Mouse (Mus musculus): ENCODE results near the gene Plxdc1. TPM values are rescaled to one million over a fixed set of nuclear protein-coding genes. Genes with fewer than 3 reads are reported as not detected.

Plxdc1 gene
- polyA plus RNA-seq, 1 experiment from 2014 or later, result 1.8 TPM

- ATAC-seq (replicated peaks; ENCODE audit: low FRiP score, low read depth), result no peak
- 57% methylated on average over 4 of the region's 4 CpGs for WGBS
- no peaks in the 10 kb centered on the region for H3K4me1 ChIP-seq (replicated peaks; ENCODE audit: insufficient read depth, low read length)
- TF ChIP-seq CTCF (IDR thresholded peaks at IDR 0.05; ENCODE audit: low read depth), result no peak
- no peaks in the 10 kb centered on the region for H3K9me3 ChIP-seq (replicated peaks; ENCODE audit: low read length)
- no peaks in the 10 kb centered on the region for H3K36me3 ChIP-seq (ENCODE audit: insufficient read depth, low read length)
- H3K9ac ChIP-seq (ENCODE audit: low read depth, low read length), result no peak overlapping the region
- H3K27ac ChIP-seq, result no peak overlapping the region
- no peak overlapping the region for H3K4me3 ChIP-seq (replicated peaks; ENCODE audit: low read depth, low read length)
- no peak overlapping the region for H3K4me2 ChIP-seq (ENCODE audit: low read length)
- DNase-seq (ENCODE audit: low spot score), result peak; percentile 61
- H3K27me3 ChIP-seq (ENCODE audit: insufficient read depth, low read length), result no peaks in the 10 kb centered on the region
Measured at GRCm38 (mm10) chr11:97896655-97897054, 89.6 kb downstream of the Plxdc1 start.

GRCm38 (mm10) chr11:97891821-97892220 is 94.4 kb downstream of the Plxdc1 start:
- ATAC-seq (replicated peaks; ENCODE audit: low FRiP score, low read depth) (no peak), DNase-seq (ENCODE audit: low spot score) (no peak)
- H3K9ac ChIP-seq (ENCODE audit: low read depth, low read length), result no peak overlapping the region
- no peaks in the 10 kb centered on the region for H3K9me3 ChIP-seq (replicated peaks; ENCODE audit: low read length)
- no peak overlapping the region for H3K4me2 ChIP-seq (ENCODE audit: low read length)
- H3K4me3 ChIP-seq (replicated peaks; ENCODE audit: low read depth, low read length), result no peak overlapping the region
- 78% methylated on average over 5 of the region's 5 CpGs for WGBS
- H3K4me1 ChIP-seq (replicated peaks; ENCODE audit: insufficient read depth, low read length), result no peaks in the 10 kb centered on the region
- TF ChIP-seq CTCF (IDR thresholded peaks at IDR 0.05; ENCODE audit: low read depth), result no peak
- no peaks in the 10 kb centered on the region for H3K27me3 ChIP-seq (ENCODE audit: insufficient read depth, low read length)
- H3K36me3 ChIP-seq (ENCODE audit: insufficient read depth, low read length), result no peaks in the 10 kb centered on the region
- no peak overlapping the region for H3K27ac ChIP-seq

GRCm38 (mm10) chr11:97885296-97885915 is 100.8 kb downstream of the Plxdc1 start:
- Histone ChIP-seq H3K27ac (no peak overlapping the region), H3K4me2 (ENCODE audit: low read length) (no peak overlapping the region), H3K9ac (ENCODE audit: low read depth, low read length) (no peak overlapping the region), H3K4me1 (replicated peaks; ENCODE audit: insufficient read depth, low read length) (no peaks in the 10 kb centered on the region), H3K27me3 (ENCODE audit: insufficient read depth, low read length) (no peaks in the 10 kb centered on the region), H3K4me3 (replicated peaks; ENCODE audit: low read depth, low read length) (no peak overlapping the region), H3K36me3 (ENCODE audit: insufficient read depth, low read length) (no peaks in the 10 kb centered on the region), H3K9me3 (replicated peaks; ENCODE audit: low read length) (no peaks in the 10 kb centered on the region)
- no peak for TF ChIP-seq CTCF (IDR thresholded peaks at IDR 0.05; ENCODE audit: low read depth)
- DNase-seq (ENCODE audit: low spot score) (no peak), ATAC-seq (replicated peaks; ENCODE audit: low FRiP score, low read depth) (no peak)
- 94% methylated on average over 2 of the region's 2 CpGs for WGBS

- peak overlapping the region; percentile 43; the same call in 1 of the 2 replicates for H3K9ac ChIP-seq (ENCODE audit: low read depth, low read length)
- no peak for DNase-seq (ENCODE audit: low spot score)
- WGBS, result 24% methylated on average over 7 of the region's 7 CpGs
- H3K27me3 ChIP-seq (ENCODE audit: insufficient read depth, low read length), result no peaks in the 10 kb centered on the region
- 0 out of 2 replicates have a peak, but pooled peaks have one; percentile 16 for TF ChIP-seq CTCF (IDR thresholded peaks at IDR 0.05; ENCODE audit: low read depth)
- H3K4me2 ChIP-seq (ENCODE audit: low read length), result peak overlapping the region; percentile 56
- no peaks in the 10 kb centered on the region for H3K9me3 ChIP-seq (replicated peaks; ENCODE audit: low read length)
- peak overlapping the region; percentile 87 for H3K27ac ChIP-seq
- ATAC-seq (replicated peaks; ENCODE audit: low FRiP score, low read depth), result no peak
- H3K4me1 ChIP-seq (replicated peaks; ENCODE audit: insufficient read depth, low read length), result no peaks in the 10 kb centered on the region
- H3K4me3 ChIP-seq (replicated peaks; ENCODE audit: low read depth, low read length), result peak overlapping the region; percentile 55
- no peaks in the 10 kb centered on the region for H3K36me3 ChIP-seq (ENCODE audit: insufficient read depth, low read length)
Measured at GRCm38 (mm10) chr11:97884601-97885185, 101.6 kb downstream of the Plxdc1 start.

GRCm38 (mm10) chr11:97883918-97884600 is 102.2 kb downstream of the Plxdc1 start, which contains the start of gene Fbxo47:
Fbxo47 (minus strand) TSS chr11:97884154.
- peak; percentile 73 for TF ChIP-seq CTCF (IDR thresholded peaks at IDR 0.05; ENCODE audit: low read depth)
- H3K4me1 ChIP-seq (replicated peaks; ENCODE audit: insufficient read depth, low read length), result no peaks in the 10 kb centered on the region
- WGBS, result under 1% methylated on average over 37 of the region's 37 CpGs
- ATAC-seq (replicated peaks; ENCODE audit: low FRiP score, low read depth) (peak; percentile 96), DNase-seq (ENCODE audit: low spot score) (peak; percentile 99)
- H3K4me2 ChIP-seq (ENCODE audit: low read length), result peak within 1 kb of the TSS; percentile 56
- peak within 1 kb of the TSS; percentile 87 for H3K27ac ChIP-seq
- peak within 1 kb of the TSS; percentile 62 for H3K9ac ChIP-seq (ENCODE audit: low read depth, low read length)
- no peaks in the 10 kb centered on the region for H3K9me3 ChIP-seq (replicated peaks; ENCODE audit: low read length)
- no peaks in the 10 kb centered on the region for H3K27me3 ChIP-seq (ENCODE audit: insufficient read depth, low read length)
- no peaks in the 10 kb centered on the region for H3K36me3 ChIP-seq (ENCODE audit: insufficient read depth, low read length)
- peak within 1 kb of the TSS; percentile 55 for H3K4me3 ChIP-seq (replicated peaks; ENCODE audit: low read depth, low read length)

GRCm38 (mm10) chr11:97883542-97883917 is 102.7 kb downstream of the Plxdc1 start:
- H3K9me3 ChIP-seq (replicated peaks; ENCODE audit: low read length), result no peaks in the 10 kb centered on the region
- H3K4me2 ChIP-seq (ENCODE audit: low read length), result peak overlapping the region; percentile 56
- peak overlapping the region; percentile 78 for H3K27ac ChIP-seq
- TF ChIP-seq CTCF (IDR thresholded peaks at IDR 0.05; ENCODE audit: low read depth), result no peak
- WGBS, result 4% methylated on average over 26 of the region's 26 CpGs
- ATAC-seq (replicated peaks; ENCODE audit: low FRiP score, low read depth) (no peak; the same call in 1 of the 2 replicates), DNase-seq (ENCODE audit: low spot score) (no peak)
- H3K4me3 ChIP-seq (replicated peaks; ENCODE audit: low read depth, low read length), result peak overlapping the region; percentile 55
- H3K36me3 ChIP-seq (ENCODE audit: insufficient read depth, low read length), result no peaks in the 10 kb centered on the region
- H3K27me3 ChIP-seq (ENCODE audit: insufficient read depth, low read length), result no peaks in the 10 kb centered on the region
- no peaks in the 10 kb centered on the region for H3K4me1 ChIP-seq (replicated peaks; ENCODE audit: insufficient read depth, low read length)
- peak overlapping the region; percentile 62 for H3K9ac ChIP-seq (ENCODE audit: low read depth, low read length)
